Mouse (Mus musculus): ENCODE measurements around the gene Tmem248. TPM values are rescaled to one million over a fixed set of nuclear protein-coding genes. Genes with fewer than 3 reads are reported as not detected.

The Tmem248 gene
- polyA plus RNA-seq, 1 experiment = 23.6 TPM

DNA sequence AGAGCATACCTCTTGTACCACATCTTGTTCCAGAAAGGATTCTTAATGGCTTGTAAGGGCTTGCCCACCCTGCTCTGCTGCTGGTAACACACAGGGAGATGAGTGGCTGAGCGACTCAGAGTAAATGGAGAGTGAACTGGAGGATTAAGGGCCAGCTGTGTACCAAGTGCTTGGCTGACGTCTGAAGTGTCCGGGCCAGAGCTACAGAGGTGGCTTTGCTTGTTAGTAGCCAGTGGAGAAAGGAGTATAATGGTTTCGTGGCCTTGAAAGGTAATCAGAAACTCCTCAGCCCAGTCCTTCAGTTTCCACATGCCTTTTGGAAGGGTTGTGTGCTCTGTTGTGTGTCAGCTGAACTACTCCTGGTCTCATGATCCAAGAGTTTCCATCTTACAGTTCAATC, 39.0 kb upstream of the Tmem248 start:
- peaks cover 9% of the 10 kb centered on the region; the same call in 1 of the 2 replicates for H3K4me1 ChIP-seq (ENCODE audit: control insufficient read depth, insufficient read depth, insufficient read length, low read length)

DNA sequence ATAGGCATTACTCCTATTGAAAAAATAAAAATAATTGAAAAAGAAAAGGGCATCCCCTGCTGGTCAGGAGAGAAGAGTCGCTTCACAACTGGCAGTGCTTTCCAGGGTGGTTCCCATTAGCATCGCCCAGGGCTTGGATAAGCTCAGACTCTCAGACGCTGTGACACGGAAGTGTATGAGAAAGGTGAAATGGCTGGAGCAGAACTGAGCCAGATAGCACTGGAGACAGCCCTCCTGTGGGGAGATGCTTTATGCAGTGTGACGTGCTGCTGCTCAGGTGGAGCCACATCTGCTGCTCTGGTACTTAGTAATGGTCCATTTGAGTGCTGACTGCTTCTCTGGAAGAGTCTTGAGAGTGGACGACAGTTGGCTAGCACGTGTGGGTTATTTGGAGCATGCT, 36.5 kb upstream of the Tmem248 start:
- no peak overlapping the region for H3K27ac ChIP-seq (ENCODE audit: insufficient read depth, low read depth, low read length)
- no peaks in the 10 kb centered on the region for H3K27me3 ChIP-seq (ENCODE audit: control insufficient read depth, insufficient read depth, low read length)
- H3K36me3 ChIP-seq (ENCODE audit: control insufficient read depth, insufficient read depth, low read length) = no peaks in the 10 kb centered on the region
- TF ChIP-seq POLR2A (IDR thresholded peaks at IDR 0.05; ENCODE audit: low read depth, low read length) (no peak), CTCF (IDR thresholded peaks at IDR 0.05; ENCODE audit: extremely low read depth, insufficient read length, insufficient replicate concordance, low read depth, low read length) (no peak)
- H3K4me1 ChIP-seq (ENCODE audit: control insufficient read depth, insufficient read depth, insufficient read length, low read length) = peaks cover 11% of the 10 kb centered on the region; the same call in 1 of the 2 replicates
- 83% methylated on average over 7 of the region's 7 CpGs for WGBS
- no peak overlapping the region for H3K4me3 ChIP-seq (ENCODE audit: low read depth, low read length)

More for the DNA sequence above, 39.0 kb upstream of the Tmem248 start:
- TF ChIP-seq CTCF (IDR thresholded peaks at IDR 0.05; ENCODE audit: extremely low read depth, insufficient read length, insufficient replicate concordance, low read depth, low read length) = no peak
- TF ChIP-seq POLR2A (IDR thresholded peaks at IDR 0.05; ENCODE audit: low read depth, low read length) = no peak
- H3K27me3 ChIP-seq (ENCODE audit: control insufficient read depth, insufficient read depth, low read length) = no peaks in the 10 kb centered on the region
- WGBS = 65% methylated on average over 4 of the region's 4 CpGs
- H3K36me3 ChIP-seq (ENCODE audit: control insufficient read depth, insufficient read depth, low read length) = no peaks in the 10 kb centered on the region
- no peak overlapping the region for H3K4me3 ChIP-seq (ENCODE audit: low read depth, low read length)
- no peak overlapping the region for H3K27ac ChIP-seq (ENCODE audit: insufficient read depth, low read depth, low read length)

DNA sequence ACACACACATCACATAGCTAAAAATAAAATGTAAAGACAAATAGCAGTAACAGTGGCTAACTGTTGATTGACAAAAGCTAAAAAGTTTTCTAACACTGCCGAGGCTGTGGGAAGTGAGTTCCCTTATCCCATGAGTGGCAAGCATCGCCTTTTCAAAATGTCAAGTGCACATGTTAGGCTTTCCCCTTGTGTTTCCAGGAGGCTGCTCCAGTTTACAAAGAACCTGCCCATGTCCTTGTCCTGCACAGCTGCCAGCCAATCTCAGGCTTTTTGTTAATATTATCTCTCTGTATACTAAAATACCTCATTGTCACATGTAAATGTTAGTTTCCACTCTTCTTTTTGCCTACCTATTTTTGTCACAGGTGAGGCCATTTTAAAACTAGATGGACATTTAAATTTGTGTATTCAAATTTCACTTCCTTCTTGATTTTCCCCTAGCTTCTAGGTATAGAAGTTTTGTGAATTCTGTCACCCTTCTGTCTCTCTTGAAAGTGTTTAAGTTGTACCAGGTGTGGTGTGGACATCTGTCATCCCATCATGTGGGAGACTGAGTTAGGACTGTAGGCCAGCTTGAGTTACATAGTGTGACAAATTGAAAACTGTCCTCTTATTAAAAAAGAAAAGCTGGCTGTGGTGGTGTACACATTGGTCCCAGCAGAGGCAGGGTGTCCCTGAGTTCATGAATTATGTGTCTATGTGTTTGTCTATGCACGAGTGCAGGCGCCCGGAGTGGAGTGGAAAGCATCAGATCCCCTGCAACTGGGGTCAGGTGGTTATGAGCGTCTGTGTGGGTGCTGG, 34.9 kb upstream of the Tmem248 start:
- no peak for TF ChIP-seq POLR2A (IDR thresholded peaks at IDR 0.05; ENCODE audit: low read depth, low read length)
- no peak for TF ChIP-seq CTCF (IDR thresholded peaks at IDR 0.05; ENCODE audit: extremely low read depth, insufficient read length, insufficient replicate concordance, low read depth, low read length)
- Histone ChIP-seq H3K27ac (ENCODE audit: insufficient read depth, low read depth, low read length) (0 out of 2 replicates have a peak overlapping the region, but pooled peaks have one; percentile 12), H3K4me1 (ENCODE audit: control insufficient read depth, insufficient read depth, insufficient read length, low read length) (peaks cover 11% of the 10 kb centered on the region; the same call in 1 of the 2 replicates), H3K4me3 (ENCODE audit: low read depth, low read length) (no peak overlapping the region), H3K27me3 (ENCODE audit: control insufficient read depth, insufficient read depth, low read length) (no peaks in the 10 kb centered on the region), H3K36me3 (ENCODE audit: control insufficient read depth, insufficient read depth, low read length) (no peaks in the 10 kb centered on the region)
- 58% methylated on average over 6 of the region's 6 CpGs for WGBS

DNA sequence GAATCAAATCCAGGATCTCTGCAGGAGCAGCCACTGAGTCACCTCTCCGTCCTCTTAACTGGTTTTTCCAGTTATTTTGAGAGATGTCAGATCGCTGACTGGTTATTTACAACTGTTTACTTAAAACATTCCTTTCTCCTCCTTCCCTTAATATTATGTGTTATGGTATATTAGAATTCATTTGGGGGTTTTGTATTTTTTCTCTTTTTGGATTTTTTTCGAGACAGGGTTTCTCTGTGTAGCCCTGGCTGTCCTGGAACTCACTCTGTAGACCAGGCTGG, 34.4 kb upstream of the Tmem248 start:
- WGBS = 37% methylated on average over 3 of the region's 3 CpGs
- H3K36me3 ChIP-seq (ENCODE audit: control insufficient read depth, insufficient read depth, low read length) = no peaks in the 10 kb centered on the region
- H3K4me3 ChIP-seq (ENCODE audit: low read depth, low read length) = no peak overlapping the region
- no peaks in the 10 kb centered on the region for H3K27me3 ChIP-seq (ENCODE audit: control insufficient read depth, insufficient read depth, low read length)
- TF ChIP-seq POLR2A (IDR thresholded peaks at IDR 0.05; ENCODE audit: low read depth, low read length) (no peak), CTCF (IDR thresholded peaks at IDR 0.05; ENCODE audit: extremely low read depth, insufficient read length, insufficient replicate concordance, low read depth, low read length) (no peak)
- no peak overlapping the region for H3K27ac ChIP-seq (ENCODE audit: insufficient read depth, low read depth, low read length)
- H3K4me1 ChIP-seq (ENCODE audit: control insufficient read depth, insufficient read depth, insufficient read length, low read length) = peaks cover 11% of the 10 kb centered on the region; the same call in 1 of the 2 replicates

DNA sequence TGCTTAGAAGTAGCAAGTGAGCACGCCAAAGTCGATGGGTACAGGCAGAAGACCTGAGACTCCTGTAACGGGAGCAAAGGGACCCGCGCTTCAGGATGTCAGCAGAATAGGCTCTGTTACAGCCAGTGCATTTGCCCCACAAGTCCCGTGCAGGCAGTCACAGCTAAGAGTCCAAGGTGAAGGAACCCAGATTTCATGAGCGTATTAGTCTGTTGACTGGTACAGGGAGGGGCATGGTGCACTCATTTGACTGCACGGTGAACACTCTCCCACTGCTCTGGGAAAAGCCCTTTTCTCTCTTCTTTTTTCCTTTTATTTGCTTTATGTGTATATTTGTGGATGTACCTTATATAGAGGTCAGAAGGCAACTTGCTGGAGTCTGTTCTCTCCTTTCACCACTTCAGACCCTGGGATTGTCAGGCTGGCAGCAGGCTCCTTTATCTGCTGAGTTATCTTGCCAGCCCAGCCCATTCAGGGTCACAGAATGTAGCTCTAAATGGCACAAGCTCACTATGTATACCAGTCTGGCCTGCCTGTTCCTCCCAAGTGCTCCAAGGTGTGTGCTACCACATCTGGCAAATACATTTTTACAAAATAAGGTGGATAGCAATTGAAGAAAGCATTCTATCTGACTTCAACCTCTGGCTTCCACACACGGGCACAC, 32.6 kb upstream of the Tmem248 start:
- no peak for TF ChIP-seq CTCF (IDR thresholded peaks at IDR 0.05; ENCODE audit: extremely low read depth, insufficient read length, insufficient replicate concordance, low read depth, low read length)
- TF ChIP-seq POLR2A (IDR thresholded peaks at IDR 0.05; ENCODE audit: low read depth, low read length) = no peak
- H3K27ac ChIP-seq (ENCODE audit: insufficient read depth, low read depth, low read length) = no peak overlapping the region
- no peak overlapping the region for H3K4me3 ChIP-seq (ENCODE audit: low read depth, low read length)
- peaks cover 8% of the 10 kb centered on the region for H3K36me3 ChIP-seq (ENCODE audit: control insufficient read depth, insufficient read depth, low read length)
- WGBS = 56% methylated on average over 9 of the region's 9 CpGs
- H3K4me1 ChIP-seq (ENCODE audit: control insufficient read depth, insufficient read depth, insufficient read length, low read length) = peaks cover 11% of the 10 kb centered on the region; the same call in 1 of the 2 replicates
- H3K27me3 ChIP-seq (ENCODE audit: control insufficient read depth, insufficient read depth, low read length) = no peaks in the 10 kb centered on the region

DNA sequence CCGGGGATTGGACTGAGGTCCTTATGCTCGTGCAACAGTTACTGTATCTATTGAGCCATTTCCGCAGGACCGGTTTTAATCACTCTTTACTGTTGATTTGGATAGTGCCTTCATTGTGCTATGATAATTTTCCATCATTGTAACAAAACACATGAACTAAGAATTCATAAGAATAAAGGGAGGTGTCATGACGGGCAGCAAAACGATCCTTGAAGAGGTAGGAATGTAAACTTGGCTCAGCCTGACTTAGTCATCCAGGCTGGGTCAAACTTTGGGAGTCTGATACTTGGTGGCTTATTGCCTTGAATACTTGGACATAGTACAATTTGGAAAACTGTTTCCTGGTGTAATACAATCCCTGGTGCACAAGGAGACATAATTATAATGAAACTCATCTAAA, 31.6 kb upstream of the Tmem248 start:
- Histone ChIP-seq H3K27me3 (ENCODE audit: control insufficient read depth, insufficient read depth, low read length) (no peaks in the 10 kb centered on the region), H3K4me3 (ENCODE audit: low read depth, low read length) (no peak overlapping the region), H3K27ac (ENCODE audit: insufficient read depth, low read depth, low read length) (no peak overlapping the region), H3K36me3 (ENCODE audit: control insufficient read depth, insufficient read depth, low read length) (peaks cover 17% of the 10 kb centered on the region), H3K4me1 (ENCODE audit: control insufficient read depth, insufficient read depth, insufficient read length, low read length) (peaks cover 11% of the 10 kb centered on the region; the same call in 1 of the 2 replicates)
- 65% methylated on average over 6 of the region's 6 CpGs for WGBS
- no peak for TF ChIP-seq POLR2A (IDR thresholded peaks at IDR 0.05; ENCODE audit: low read depth, low read length)
- no peak for TF ChIP-seq CTCF (IDR thresholded peaks at IDR 0.05; ENCODE audit: extremely low read depth, insufficient read length, insufficient replicate concordance, low read depth, low read length)

DNA sequence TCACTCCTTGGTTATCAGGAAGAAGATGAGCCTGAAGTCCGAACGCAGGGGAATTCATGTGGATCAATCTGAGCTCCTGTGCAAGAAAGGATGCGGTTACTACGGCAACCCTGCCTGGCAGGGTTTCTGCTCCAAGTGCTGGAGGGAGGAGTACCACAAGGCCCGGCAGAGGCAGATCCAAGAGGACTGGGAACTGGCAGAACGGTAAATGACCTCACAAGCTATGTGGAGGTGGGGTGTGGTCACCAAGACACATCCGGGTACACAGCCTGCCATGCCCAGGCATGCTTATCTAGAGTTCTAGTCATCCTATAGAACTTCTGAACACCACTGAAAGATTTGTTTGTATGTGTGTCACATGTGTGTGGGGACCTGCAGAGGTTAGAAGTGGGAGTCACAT, 29.5 kb upstream of the Tmem248 start:
- H3K27ac ChIP-seq (ENCODE audit: insufficient read depth, low read depth, low read length) = no peak overlapping the region
- no peak overlapping the region for H3K4me3 ChIP-seq (ENCODE audit: low read depth, low read length)
- TF ChIP-seq POLR2A (IDR thresholded peaks at IDR 0.05; ENCODE audit: low read depth, low read length) (no peak), CTCF (IDR thresholded peaks at IDR 0.05; ENCODE audit: extremely low read depth, insufficient read length, insufficient replicate concordance, low read depth, low read length) (no peak)
- WGBS = 63% methylated on average over 7 of the region's 7 CpGs
- peaks cover 30% of the 10 kb centered on the region for H3K36me3 ChIP-seq (ENCODE audit: control insufficient read depth, insufficient read depth, low read length)
- H3K27me3 ChIP-seq (ENCODE audit: control insufficient read depth, insufficient read depth, low read length) = no peaks in the 10 kb centered on the region
- peaks cover 8% of the 10 kb centered on the region; the same call in 1 of the 2 replicates for H3K4me1 ChIP-seq (ENCODE audit: control insufficient read depth, insufficient read depth, insufficient read length, low read length)
